Mouse (Mus musculus): Measurements from ENCODE around the gene Mnat1.
"Not testable (repeated sequence)": the region's sequence is repeated elsewhere in the genome, so short reads cannot be mapped to it uniquely, and the experiment has no call there.

Mnat1 gene

DNA sequence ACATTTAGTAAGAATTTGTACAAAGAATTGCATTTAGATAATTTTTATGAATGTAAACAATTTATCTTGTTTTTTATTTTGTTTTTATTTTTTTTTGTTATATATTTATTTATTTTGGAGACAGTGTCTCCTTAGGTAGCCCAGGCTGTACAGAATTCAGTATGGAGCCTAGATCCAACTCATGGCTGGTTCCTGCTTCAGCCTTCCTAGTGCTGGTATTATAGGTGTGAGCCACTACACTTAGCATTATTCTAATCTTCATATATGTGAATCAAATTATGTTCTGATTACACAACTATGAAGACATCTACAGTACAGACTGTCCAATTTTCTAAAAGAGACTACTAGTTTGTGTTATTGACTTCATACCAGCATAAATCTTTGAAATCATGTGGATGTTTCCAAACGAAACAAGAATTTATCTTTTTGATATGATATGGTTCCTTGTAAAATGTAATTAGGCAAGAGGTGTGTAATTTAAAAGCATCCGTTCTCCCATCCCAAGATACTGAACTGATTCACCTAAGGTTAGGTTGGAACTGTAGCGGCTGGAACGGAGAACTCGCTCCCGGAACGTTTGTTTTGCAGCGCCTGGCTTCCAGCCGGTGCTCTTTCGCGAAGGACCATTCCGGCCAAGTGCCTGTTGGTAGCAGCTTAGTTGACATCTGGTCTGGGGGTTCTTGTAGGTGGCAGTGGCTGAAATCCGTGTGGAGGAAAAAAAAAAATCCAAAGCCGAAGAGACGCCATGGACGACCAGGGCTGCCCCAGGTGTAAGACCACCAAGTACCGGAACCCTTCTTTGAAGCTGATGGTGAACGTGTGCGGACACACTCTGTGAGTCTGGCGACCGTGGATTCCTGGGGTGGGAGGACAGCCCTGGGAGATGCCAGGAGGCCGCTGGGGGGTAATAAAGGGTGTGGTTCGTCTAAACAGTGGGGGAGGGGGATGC lies at the start of gene Mnat1:
Gene Mnat1 (plus strand): TSS at position 625 of the 949 bp plus-strand sequence.
- DNase-seq (ENCODE audit: low spot score in 2 of 2) = peak; percentile 66 to 92

GRCm38 (mm10) chr12:73081828-73082227 lies 41.7 kb upstream of the Mnat1 start:
- not testable (repeated sequence) for DNase-seq (ENCODE audit: low spot score in 2 of 2)

- no peak for DNase-seq (ENCODE audit: low spot score in 2 of 2)
Measured at GRCm38 (mm10) chr12:73083773-73084172, 39.7 kb upstream of the Mnat1 start.

DNA sequence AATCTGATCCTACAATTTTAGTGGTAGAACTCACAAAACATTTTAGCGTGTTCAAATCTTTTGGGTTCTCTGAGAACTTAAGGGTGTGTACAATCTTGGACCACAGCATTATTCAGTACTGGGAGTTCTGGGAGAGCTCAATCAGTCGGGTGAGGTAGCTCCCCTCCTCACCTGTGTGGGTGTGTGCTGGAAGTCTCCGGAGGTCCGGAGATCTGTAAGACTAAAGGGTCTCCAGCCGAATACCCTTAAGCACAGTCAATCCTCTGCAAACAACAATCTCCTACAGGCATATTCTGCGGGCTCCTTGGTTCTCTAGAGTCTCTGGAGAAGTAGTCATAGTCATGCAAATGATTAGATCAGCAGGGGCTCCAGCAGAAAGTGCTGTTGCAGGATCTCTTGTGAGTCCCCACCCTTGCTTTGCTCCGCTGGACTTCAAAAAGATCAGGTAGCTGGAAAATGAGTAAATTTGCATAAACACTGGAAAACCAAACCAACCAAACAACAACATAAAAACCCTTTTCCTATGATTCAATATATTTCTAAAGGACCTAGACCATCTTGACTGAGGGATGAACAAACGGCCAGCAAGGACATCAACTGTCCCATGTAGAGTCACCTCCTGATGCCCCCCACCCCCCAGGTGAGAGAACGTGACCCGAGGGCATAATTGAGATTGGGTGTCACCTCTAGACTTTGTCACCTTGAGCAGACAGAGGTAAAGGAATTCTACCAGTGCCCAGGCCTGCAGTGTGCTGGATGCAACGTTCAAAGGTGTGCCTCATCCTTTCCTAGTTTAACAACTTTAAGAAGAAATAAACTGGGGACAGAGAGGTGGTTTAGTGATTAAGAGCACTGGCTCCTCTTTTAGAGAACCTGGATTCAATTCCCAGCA lies 37.5 kb upstream of the Mnat1 start:
- DNase-seq (ENCODE audit: low spot score in 2 of 2) = no peak

- no peak for DNase-seq (ENCODE audit: low spot score in 2 of 2)
Measured at GRCm38 (mm10) chr12:73087086-73087485, 36.4 kb upstream of the Mnat1 start.

- DNase-seq (ENCODE audit: low spot score in 2 of 2) = no peak
Measured at GRCm38 (mm10) chr12:73088500-73088899, 35.0 kb upstream of the Mnat1 start.

DNA sequence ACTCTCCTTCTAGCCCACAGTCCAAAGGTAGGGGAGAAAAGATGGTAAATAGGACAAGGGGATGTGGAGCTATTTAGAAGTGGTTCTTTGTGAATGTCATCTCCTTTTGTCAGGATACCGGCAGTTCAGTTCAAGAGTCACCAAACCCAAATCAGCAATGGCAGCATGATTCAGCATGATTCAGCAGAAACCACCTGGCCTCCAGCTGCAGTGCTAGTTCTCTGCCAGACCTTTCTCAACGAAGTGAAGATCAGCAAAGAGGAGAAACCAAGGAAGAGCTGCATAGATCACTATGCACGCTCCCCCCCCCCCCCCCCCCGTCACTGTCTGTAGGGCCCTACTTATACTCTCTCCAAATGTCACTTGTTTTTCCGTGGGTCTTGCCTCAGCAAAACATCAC lies 34.6 kb upstream of the Mnat1 start:
- DNase-seq (ENCODE audit: low spot score in 2 of 2) = no peak

- DNase-seq (ENCODE audit: low spot score in 2 of 2) = no peak
Measured at GRCm38 (mm10) chr12:73090672-73091335, 32.7 kb upstream of the Mnat1 start.

DNA sequence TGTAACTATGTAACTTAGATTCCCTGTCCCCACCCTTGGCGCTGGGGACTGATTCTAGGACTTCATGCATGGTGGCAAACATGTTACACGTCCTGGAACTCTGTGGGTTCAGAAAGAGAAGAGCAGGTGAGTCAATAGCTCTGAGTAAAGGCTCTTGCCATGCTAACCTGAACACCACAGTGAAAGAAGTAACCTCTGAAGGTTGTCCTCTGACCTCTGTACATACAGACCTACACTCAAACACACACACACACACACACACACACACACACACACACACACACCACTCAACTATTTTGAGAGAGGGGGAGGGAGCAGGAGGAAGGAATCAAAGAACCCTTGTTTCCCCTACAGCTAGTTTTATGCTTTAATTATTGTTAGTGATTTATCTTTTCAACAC lies 29.3 kb upstream of the Mnat1 start:
- DNase-seq (ENCODE audit: low spot score in 2 of 2) = no peak

DNA sequence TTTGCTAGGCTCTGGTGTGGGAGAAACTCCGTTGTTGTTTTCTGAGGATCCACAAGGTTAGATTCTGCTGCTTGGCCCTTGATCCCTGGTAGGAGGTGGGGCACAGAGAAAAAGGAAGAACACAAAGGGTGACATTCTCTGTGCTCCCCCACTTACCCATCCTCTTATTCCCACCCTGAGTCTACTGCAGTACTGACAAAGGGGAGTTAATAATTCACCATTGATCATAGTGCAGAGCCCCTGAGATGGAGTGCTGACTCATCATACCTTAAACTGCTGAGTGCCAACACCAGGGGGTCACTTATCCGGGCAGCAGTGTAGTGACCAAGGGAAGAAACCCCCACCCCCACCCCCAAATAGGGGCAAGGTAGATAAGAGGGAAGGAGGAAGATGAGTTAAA lies 28.9 kb upstream of the Mnat1 start:
- DNase-seq (ENCODE audit: low spot score in 2 of 2) = no peak

DNA sequence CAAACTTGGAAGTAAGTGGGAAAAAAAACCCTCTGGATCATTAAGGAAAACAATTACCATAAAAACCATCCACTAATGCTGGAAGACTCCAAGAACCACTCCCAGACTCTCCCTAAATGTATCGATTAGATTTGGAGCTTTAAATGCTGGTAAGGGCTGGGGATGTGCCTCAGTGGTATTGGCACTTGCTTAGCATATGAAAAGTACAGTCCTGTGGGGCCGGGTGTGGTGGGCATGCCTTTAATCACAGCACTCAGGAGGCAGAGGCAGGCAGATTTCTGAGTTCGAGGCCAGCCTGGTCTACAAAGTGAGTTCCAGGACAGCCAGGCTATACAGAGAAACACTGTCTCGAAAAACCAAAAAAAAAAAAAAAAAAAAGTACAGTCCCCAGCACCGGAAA lies 27.3 kb upstream of the Mnat1 start:
- not testable (repeated sequence) for DNase-seq (ENCODE audit: low spot score in 2 of 2)

- DNase-seq (ENCODE audit: low spot score in 2 of 2) = no peak
Measured at GRCm38 (mm10) chr12:73098593-73098992, 24.9 kb upstream of the Mnat1 start.

GRCm38 (mm10) chr12:73103713-73104112 lies 19.8 kb upstream of the Mnat1 start:
- DNase-seq (ENCODE audit: low spot score in 2 of 2) = no peak

GRCm38 (mm10) chr12:73107821-73108220 lies 15.7 kb upstream of the Mnat1 start:
- DNase-seq (ENCODE audit: low spot score in 2 of 2) = no peak

GRCm38 (mm10) chr12:73110431-73111111 lies 12.9 kb upstream of the Mnat1 start:
- peak; percentile 31 to 39 for DNase-seq (ENCODE audit: low spot score in 2 of 2)

GRCm38 (mm10) chr12:73111561-73112325 lies 11.8 kb upstream of the Mnat1 start:
- DNase-seq (ENCODE audit: low spot score in 2 of 2) = peak; percentile 12 to 38

GRCm38 (mm10) chr12:73112326-73113087 lies 11.0 kb upstream of the Mnat1 start:
- DNase-seq (ENCODE audit: low spot score in 2 of 2) = peak; percentile 15 to 53

- peak; percentile 63 to 68 for DNase-seq (ENCODE audit: low spot score in 2 of 2)
Measured at GRCm38 (mm10) chr12:73113196-73113595, 10.3 kb upstream of the Mnat1 start, which contains the start of gene Six4. Six4 (minus strand) TSS chr12:73113456.

GRCm38 (mm10) chr12:73125250-73125649 lies 1.7 kb downstream of the Mnat1 start:
- no peak for DNase-seq (ENCODE audit: low spot score in 2 of 2)

DNA sequence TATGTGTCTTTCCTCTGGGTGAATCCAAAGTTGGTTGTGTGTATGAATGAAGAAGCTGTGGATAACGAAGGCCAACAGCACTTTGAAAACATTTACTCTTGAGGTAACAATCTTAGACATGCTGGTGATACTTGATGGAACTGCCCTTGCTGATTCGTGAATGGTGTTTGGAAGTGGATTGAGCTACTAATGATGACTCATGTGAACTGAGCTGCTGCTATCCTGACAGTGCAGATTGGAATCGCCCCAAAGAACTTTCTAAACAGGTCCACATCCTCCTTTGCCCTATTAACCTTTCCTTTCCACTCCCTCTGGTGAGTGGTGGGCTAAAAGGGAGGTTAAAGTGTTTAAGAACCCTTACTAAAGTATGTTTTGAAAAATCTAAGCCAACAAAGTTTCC lies 17.2 kb downstream of the Mnat1 start:
- DNase-seq (ENCODE audit: low spot score in 2 of 2) = no peak

Measured in urinary bladder, adult 18-20 months (tissue).